Mouse (Mus musculus) cerebellum, adult 11-12 months (tissue): ENCODE data around the gene Lmntd2.

Experiments
- DNase-seq: peaks from one replicate; pipeline ENCODE4 v3.0.0; 2022

The Lmntd2 gene

DNA sequence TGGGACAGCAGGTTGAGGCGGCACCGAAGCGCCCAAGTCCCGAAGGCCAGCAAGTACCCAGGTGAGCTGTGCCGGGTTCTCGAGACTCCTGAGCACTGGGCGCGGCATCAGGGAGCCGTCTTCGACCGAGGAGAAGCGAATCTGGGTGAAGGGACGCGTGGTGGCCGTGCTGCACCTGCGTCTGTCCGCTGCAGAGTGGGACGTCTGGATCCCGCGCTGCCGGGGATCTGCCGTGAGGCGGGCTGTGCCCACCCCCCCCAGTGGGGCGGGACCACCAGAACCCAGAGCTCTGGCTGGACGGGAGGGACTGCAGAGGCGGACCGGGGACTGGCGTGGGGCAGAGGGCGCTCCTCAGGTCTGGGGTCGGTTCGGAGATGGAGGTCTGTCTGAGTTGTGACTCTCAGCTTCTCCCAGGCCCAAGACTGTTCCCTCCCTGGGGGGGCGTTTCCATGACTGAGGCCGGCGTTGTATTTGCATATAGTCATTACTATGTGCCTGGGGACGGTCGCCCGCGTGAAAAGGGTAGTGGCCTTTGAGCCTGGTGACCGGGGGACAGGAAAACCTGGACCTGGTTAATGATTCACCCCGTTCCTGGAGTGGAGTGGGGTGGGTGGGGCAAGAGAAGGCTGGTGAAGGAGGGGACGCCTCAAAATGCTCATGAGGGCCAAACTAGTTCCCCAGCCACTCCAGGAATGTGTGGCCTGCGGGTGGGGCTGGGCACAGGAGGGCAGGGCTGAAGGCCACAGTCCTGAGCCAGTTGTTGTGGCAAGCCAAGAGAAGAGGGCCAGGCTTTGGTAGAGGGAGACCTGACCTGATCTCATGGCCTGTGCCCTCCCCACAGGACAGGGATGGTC is 2.2 kb upstream of the Lmntd2 start:
- no peak for DNase-seq

DNA sequence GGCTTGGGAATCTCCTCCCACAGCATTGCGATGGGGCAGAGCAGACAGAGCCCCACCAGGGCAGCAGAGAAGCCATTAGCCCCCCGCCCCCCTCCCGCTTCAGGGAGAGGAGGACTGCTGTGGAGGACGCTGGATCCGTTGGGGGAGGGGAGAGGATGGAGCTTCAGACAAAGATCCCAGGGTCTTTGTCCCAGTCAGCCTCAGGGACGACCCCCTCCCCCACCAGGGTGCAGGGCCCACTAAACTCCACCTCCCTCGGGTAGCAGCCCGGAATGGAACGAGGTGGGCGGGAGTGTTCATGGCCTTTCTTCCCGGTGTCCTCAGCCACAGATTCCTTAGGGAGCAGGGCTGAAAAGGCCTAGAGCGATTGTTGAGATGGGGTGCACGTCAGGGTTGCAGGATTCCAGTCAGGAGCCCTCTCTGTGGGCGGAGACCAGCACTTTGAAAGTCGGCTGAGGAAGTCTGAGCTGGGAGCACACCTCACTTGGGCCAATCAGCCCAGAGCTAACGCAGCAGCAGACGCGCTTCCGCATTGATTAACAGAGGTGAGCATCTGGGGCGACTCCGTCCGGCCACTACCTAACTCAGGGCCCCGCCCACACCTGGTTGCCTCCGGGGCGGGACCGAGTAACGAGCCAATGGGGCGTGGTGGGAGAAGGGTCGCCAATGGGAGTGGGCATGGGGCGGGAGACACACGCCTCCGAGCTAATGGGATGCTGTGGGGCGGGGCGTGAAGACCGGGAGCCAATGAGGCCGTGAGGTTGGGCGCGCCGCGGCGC is 1.4 kb upstream of the Lmntd2 start, which contains the start of gene Rassf7:
Gene Rassf7, plus strand, starts transcription at position 760 of the 779 bp plus-strand sequence.
- DNase-seq, result peak; percentile 91

DNA sequence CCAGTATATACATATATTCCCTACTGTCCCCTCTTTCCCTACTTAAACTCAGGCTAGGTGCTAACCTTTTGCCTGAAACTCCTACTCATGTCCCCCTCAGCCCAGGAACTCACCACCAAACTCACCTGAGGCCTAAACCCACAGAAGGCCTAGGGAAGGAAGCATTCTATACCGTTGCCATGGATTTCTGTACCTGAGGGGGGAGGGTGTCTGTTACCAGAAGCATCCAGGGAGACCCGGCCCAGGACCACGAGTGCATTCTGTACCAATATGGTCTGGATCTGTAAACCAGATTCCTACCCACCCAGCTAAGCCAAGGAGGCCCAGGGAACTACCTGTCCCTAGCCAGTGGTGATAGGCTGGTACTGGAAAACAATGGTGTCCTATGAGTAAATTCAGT is 430 bp upstream of the Lmntd2 start:
- no peak for DNase-seq

DNA sequence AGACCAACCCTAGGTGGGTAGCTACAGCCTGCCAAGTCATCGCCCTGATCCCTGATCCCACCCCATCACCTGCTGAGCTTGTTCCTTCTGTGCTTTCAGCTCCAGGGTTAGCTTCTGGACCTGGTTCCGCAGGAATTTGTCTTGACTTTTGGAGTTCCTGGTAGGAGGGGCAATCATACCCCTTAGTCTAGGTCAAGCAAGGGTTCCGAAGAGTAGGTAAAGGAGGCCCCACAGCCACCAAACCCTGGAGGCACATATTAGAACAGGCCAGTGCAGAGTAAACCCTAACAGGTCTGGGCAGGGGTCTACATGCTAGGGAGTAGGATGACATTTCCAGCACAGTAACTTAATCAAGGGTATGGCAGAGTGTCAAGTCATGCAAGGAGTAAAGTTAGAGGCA is 747 bp downstream of the Lmntd2 start:
- DNase-seq, result no peak

DNA sequence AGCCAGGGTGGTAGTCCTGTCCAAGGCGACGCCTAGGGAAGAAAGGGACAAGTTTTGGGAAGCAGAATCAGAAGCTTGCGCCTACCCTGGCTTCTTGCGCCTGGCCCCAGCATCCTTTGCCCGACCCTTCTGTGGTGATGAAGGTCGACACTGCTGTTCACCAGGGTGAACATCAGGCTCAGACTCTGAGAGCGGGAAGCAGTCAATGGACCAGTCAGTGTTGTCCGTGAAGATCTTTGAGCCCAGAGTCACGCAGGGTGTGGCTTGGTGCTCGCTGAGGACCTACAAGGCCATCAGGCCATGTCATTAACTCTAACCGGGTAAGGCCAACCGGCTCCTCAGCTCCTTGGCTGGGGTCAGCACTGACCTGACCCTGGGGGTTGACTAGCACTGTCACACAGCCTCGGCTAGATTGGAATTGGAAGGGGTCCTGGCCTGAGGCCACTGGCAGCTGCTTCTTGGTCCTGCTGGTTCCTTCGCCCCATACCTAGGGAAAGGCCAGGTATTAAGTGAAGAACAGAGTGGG is 3.2 kb downstream of the Lmntd2 start:
- DNase-seq, result no peak

DNA sequence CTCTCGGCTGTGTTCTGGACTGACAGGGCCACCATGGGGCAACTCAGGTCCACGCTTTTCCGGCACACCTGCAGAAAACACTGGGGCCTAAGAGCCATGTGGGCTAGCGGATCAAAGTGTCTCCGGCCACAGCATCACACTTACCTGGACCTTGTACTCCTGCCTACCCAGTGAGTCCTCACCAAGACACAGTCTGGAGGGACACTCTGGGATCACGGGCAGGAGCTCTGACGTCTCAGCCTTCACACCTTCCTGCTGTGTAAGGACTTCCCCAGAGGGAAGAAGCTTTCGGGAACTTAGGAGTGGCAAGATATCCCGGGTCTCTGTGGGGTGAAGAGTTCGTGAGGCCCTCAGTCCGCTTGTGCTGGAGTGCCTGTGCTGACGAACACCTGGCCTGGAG is 3.7 kb downstream of the Lmntd2 start:
- DNase-seq, result no peak

DNA sequence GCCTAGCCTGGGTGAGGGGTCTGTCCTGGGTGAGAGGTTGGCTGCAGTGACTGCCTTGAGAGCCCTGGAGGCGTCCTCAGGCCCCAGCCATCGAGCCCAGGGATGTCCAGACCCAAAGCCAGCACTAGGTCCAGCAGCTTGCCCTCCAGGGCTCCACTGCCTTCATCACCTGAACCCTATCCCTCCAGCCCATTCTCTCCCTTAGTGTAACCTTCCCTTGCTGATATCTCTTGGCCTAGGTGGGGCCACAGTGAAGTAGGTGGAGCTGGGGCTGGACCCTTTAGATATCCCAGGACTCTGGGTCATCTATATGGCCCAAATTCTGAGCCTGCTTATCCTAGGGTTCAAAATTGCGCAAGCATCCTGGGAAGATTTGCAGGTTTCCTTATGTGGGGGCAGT is 4.4 kb downstream of the Lmntd2 start:
- DNase-seq, result no peak

DNA sequence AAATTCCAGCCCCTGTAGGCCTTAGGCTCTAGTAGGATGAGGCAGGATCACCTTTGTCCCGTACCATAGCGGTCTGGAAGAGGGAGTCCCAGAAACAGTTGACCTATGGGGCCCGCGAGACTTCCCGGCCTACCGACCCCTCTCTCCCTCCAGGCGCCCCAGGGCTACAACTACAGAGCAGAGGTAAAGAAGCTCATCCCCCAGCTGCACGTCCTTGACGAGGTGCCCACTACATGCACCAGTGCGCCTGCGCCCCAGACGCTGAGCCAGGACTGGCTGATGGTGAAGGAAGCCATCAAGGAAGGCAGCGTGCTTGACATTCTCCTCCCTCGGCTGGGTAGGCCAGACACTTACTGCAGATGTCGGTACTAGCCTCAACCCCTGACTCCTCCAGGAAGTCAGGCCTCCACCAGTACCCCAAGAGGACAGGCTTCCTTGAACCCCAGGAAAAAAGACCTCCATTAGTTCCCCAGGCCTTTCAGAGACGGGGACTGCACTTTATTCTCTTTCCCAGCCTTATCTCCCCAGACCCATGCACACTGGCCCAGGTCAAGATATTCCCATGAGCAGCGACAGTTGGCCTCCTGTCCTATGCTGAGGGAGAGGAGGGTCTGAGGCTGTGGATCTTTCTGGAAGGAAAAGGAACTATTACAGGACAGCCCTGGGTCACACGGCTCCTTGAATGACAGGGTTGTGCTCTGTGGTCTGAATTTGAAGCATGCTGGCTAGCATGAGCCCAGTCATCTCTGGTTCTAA is 7.5 kb downstream of the Lmntd2 start:
- no peak for DNase-seq

DNA sequence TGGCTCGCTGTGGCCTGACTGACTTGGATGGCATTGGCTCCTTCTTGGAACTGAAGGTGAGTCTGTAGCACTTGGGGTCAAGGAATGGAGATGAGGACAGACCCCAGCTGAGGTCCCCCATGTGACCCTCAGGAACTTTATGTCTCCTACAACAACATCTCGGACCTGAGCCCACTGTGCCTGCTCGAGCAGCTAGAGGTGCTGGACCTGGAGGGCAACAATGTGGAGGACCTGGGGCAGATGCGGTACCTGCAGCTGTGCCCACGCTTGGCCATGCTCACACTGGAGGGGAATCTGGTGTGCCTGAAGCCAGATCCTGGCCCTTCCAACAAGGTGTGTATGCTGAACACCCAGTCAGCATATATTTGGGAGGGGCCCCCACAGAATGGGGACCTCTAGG is 8.4 kb downstream of the Lmntd2 start:
- DNase-seq, result no peak

DNA sequence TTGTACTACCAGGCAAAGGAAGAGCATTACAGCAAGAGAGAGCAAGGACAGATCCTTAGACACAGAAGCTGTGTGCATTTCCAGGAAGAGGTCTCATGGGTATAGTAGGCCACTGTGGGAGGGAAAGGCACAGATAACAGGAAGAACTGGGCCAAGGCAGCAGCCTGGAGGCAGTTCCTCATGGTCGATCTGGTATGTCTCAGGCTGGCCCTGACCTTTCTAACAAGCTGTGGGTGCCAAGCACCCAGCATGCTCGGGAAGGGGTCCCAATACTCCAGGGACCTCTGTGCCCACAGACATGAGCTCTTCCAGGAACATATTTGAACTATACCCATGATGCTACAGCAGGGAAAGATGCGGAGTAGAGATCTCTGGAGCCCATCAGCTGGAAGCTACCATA is 9.3 kb downstream of the Lmntd2 start:
- no peak for DNase-seq

DNA sequence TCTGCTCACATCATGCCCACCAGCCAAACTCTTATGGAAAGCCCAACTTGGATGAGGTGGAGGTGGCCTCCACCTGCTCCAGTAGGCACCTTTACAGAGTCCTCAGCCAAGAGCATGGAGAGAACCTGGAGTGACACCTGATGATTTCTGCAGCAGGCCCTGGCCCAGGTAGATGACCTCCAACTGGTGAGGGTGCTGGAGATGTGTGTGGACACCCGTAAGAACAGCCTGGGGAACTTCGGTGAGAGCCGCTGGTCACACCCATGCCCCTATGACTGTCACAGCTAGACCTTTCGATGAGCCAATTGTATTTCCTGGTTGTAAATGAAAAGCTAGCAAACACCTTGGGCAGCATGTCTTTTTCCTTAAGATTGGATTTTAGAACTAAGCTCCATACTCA is 15.8 kb downstream of the Lmntd2 start:
- no peak for DNase-seq

DNA sequence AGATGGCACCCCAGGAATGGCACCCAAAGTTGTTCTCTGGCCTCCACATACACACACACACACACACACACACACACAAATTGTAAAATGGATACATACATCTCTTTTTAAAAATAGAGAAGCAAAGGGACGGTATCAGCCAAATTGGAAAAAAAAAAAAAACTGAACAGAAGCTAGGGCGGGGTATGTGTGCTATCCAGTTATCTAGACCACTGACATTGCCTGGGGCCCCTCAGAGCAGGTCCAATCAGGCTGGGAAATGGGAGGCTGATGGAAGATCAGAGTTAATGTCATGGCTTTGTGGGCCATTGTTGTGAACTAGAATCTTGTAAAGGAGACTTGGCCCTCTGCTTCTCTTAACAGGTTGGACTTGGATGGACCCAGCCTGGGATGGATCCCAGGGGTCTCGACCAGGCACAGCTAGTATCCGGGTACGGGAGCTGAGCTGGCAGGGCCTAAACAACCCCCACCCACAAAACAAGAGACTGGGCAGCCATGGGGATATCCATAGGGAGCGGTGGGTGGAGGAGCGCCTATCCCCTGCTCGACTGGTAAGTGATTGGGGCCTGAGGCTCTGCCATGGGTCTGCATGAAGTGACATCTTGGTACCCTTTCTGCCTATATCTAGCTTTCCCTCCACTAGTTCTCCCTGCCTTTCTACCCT is 17.1 kb downstream of the Lmntd2 start:
- DNase-seq, result no peak

DNA sequence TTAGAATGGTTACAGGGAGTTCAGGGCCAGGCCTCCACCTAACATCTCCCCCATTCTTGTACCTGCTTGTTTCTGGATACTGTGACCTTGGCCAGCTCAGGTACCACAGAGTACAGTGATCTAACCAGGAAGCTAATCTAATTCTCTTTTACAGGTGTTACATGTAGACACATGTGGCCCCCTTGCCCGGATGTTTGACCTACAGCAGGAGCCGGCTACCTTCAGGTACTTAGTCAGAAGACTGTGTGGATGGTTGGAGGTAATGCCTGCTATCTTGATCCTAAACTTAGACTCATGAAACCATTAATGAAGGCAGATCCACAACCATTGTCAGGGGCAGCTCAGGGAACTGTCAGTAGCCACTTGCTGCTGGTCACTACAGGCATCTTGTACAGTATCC is 18.1 kb downstream of the Lmntd2 start:
- DNase-seq, result no peak

DNA sequence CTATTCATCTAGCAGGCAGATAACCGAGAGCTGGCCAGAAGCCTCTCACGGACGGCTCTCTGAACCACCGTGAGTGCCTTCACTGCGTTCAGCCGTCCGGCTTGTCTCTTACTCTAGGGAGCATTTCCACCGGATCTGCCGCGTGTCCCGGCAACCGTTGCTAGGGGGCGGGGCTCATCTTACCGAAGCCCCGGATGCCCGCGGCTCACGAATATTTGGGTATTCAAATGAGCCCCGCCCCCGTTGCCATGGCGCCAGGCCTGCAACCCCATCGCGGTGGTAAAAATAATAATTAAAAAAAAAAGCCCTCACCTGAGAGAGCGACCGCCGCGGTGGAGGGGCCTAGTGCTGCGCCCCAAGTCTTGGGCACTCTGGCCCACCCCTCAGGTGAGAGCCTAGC is 19.1 kb downstream of the Lmntd2 start:
- DNase-seq, result peak; percentile 80

DNA sequence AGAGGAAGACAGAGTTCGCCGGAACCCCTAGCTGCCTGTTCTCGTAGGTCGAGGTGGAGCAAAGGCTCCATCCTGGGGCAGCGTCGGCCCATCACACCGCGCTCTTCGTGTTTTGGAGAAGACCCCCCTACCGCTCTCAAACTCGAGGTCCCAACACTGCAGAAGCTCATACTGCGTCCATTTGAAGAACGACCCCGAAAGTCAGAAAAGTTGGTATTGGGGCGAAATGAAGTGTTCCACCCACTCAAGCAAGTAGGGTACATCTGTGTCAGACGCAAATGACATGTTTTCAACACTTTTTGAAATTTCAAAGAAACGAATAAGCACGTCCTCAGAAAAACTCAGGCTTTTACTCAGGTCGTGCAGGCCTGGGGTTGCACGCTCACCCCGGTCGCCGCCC is 19.5 kb downstream of the Lmntd2 start:
- no peak for DNase-seq

DNA sequence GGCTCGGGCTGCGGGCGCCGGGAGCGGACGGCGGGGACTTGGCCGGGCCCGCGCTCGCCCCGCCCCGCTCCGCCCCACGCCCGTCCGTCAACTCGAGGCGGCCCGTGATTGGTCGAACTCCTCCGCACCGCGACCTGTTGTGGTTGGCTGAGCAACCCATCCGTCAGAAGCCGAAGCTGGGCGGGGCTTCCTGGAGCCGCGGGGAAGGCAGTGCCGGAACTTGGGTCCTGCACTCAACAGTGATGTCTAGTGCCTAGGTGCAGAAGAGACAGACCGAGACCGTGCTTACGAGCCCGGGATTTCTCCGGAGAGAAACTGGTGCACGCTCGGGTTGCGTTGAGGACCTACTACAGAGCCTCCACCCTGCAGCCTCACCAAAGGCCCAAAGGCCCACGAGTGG is 19.9 kb downstream of the Lmntd2 start, which contains the start of the genes Hras and Lrrc56:
Gene Hras, minus strand, starts transcription at position 58 of the 400 bp plus-strand sequence.
Gene Lrrc56, plus strand, starts transcription at position 210 of the 400 bp plus-strand sequence.
- DNase-seq, result peak; percentile 97

DNA sequence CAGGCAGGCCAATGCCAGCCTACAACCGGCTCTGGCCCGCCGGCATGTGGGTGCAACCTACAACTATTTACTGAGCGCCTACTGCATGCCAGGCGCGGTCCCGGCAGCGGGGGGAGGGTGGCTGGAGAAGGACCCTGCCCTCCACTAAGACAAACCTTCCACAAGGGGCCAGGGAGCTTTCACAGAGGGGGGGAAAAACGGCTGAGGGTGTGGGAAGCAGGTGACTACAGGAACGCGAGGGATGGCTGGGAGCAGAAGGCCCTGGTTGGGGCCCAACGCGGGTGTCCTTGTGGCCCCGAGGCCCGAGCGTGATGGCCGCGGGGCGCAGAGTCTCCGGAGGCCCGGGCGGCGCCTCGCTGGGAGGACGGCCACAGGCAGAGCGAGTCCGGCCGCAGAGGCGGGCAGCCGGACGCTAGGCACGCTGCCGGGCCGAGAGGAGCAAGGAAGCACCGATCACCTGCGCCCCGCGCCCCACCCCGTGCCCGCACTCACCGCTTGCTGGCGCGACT is 20.5 kb downstream of the Lmntd2 start:
- DNase-seq, result peak; percentile 66

DNA sequence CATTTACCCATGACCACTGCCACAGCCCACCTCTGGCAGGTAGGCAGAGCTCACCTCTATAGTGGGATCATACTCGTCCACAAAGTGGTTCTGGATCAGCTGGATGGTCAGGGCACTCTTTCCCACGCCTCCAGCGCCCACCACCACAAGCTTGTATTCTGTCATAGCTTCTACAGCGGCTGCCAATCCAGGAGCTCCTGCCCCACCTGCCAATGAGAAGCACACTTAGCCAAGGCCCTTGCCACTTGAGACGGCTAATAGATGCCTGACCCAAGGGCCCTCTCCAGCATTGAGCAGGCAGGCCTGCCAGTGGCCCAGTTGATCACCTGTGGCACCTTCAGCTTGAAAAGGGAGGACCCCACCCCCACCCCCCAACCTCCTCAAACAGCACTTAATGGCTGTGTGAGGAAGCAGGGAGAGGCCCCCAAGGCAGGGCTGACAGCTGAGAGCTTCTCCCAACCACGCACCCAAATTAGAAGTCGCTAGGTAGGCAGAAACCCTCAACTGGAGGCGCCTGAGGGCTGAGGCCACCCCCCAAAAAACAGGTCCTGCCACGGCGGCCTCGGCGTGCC is 21.0 kb downstream of the Lmntd2 start:
- DNase-seq, result peak; percentile 58

DNA sequence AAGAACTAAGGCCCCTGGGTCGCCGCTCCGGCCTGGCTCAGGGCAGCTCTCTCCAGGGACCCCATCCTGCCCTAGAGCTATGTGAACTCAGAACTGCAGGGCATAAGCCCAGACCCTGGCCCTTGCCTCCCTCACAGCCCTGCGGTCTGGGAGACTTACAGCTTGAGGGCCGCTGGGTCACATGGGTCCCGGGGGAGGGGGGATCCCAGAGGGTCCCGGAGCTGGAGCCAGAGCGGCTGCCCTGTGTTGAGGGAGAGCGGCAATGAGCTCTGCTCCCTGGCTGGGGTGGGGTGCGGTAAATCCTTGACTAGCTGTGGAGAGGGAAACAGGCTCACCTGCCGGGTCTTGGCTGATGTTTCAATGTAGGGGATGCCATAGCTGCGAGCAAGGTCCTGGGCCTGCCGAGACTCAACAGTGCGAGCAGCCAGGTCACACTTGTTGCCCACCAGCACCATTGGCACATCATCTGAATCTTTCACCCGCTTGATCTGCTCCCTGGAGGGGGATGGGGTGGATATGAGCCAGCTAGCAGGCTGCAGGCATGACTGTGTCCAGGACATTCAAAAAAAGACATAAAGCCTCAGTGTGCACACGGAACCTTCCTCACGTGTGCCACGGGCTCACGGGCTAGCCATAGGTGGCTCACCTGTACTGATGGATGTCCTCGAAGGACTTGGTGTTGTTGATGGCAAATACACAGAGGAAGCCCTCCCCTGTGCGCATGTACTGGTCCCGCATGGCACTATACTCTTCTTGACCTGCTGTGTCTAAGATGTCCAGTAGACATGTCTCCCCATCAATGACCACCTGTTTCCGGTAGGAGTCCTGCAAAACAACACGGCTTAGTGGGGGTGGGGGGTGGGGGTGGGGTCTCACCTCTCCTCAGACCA is 21.8 kb downstream of the Lmntd2 start:
- peak; percentile 56 for DNase-seq

DNA sequence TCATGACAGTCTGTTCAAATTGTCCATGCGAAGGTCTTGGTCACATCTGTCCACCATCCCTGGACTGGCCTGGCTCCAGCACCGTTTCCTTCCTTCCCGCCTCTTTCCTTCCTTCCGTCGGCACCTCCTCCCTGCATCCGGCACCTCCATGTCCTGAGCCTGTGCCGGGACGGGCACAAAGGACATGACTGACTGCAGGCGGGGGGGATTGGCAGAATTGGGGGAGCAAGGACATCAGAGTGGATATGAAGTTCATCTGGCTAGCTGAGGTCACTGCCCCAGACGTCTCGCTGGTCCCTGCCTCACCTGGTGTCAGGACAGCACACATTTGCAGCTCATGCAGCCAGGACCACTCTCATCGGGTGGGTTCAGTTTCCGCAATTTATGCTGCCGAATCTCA is 22.8 kb downstream of the Lmntd2 start:
- no peak for DNase-seq

DNA sequence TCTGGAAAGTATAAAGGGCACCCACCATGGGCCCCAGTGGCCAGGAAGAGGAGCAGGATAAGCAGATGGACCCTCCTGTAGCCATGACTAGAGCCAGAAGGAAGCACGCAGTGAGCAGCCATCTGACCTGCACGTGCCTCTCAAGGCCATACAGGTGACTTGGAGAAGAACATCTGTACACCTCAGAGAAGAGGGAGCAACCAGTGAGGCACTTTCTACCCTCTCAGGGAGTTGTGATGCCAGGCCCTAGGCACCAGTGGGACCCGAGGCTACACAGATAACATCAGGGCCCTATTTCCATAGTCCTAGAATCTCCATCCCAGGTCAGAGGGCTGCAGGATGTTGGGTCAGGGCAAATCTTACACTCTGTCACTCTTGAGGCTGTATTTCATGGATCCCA is 23.7 kb downstream of the Lmntd2 start:
- DNase-seq, result no peak
